Mouse (Mus musculus) bone marrow, adult 2 months (tissue): ENCODE results near the gene Gadd45b. TPM values are rescaled to one million over a fixed set of nuclear protein-coding genes. Genes with fewer than 3 reads are reported as not detected.

ENCODE experiments used
- H3K27ac ChIP-seq: fragments of 200-500 bp; 2 replicates; pipeline ENCODE4 v1.5.1; 2012; ENCODE audit warnings: low read depth, mild to moderate bottlenecking, control low read depth, inconsistent platforms, low read length; ENCODE audit not compliant: control insufficient read depth, poor library complexity, insufficient read depth
- H3K4me1 ChIP-seq: fragments of 200-500 bp; 2 replicates; pipeline ENCODE4 v1.6.1; 2011; ENCODE audit warnings: low read length; ENCODE audit not compliant: control insufficient read depth, insufficient read depth
- H3K4me3 ChIP-seq: fragments of 200-500 bp; replicated peaks from 2 replicates; pipeline ENCODE3; 2011; ENCODE audit warnings: mild to moderate bottlenecking, low read depth, low read length, control low read depth; ENCODE audit not compliant: control insufficient read depth
- CTCF ChIP-seq: fragments of 200-500 bp; IDR thresholded peaks from 2 replicates; pipeline ENCODE4 v1.5.1; 2011; ENCODE audit warnings: low read length, control low read depth; ENCODE audit not compliant: control insufficient read depth, insufficient read depth
- POLR2A ChIP-seq: fragments of 200-500 bp; IDR thresholded peaks from 2 replicates; pipeline ENCODE4 v1.6.1; 2011; ENCODE audit warnings: low read depth, mild to moderate bottlenecking, control low read depth, low read length, borderline replicate concordance; ENCODE audit not compliant: control insufficient read depth
- WGBS: fragments of 180-500 bp; shearing (Covaris S2); methylation state at CpG from one replicate; pipeline ENCODE4 v1.1.7; 2018; 5-methylcytosine and 5-hydroxymethylcytosine counted together
- polyA plus RNA-seq: library from polyadenylated mRNA; stranded (reverse); fragments of >200 nt; gene quantifications from 2 replicates; pipeline ENCODE4 v1.2.4, GENCODE M21; 2011; ENCODE audit warnings: low replicate concordance; ENCODE audit not compliant: missing spikeins, insufficient read depth, insufficient read length

Gadd45b gene
- polyA plus RNA-seq, 1 experiment, result 17.9 TPM

- WGBS, result under 1% methylated on average over 48 of the region's 48 CpGs
- Histone ChIP-seq H3K4me1 (peaks cover 3% of the 10 kb centered on the region; the same call in 1 of the 2 replicates), H3K27ac (peak overlapping the region; percentile 82), H3K4me3 (peak overlapping the region; percentile 58)
- 0 out of 2 replicates have a peak, but pooled peaks have one; percentile 29 for TF ChIP-seq POLR2A
- TF ChIP-seq CTCF, result peak; percentile 95
Measured at GRCm38 (mm10) chr10:80928586-80929298, 1.1 kb upstream of the Gadd45b start.

DNA sequence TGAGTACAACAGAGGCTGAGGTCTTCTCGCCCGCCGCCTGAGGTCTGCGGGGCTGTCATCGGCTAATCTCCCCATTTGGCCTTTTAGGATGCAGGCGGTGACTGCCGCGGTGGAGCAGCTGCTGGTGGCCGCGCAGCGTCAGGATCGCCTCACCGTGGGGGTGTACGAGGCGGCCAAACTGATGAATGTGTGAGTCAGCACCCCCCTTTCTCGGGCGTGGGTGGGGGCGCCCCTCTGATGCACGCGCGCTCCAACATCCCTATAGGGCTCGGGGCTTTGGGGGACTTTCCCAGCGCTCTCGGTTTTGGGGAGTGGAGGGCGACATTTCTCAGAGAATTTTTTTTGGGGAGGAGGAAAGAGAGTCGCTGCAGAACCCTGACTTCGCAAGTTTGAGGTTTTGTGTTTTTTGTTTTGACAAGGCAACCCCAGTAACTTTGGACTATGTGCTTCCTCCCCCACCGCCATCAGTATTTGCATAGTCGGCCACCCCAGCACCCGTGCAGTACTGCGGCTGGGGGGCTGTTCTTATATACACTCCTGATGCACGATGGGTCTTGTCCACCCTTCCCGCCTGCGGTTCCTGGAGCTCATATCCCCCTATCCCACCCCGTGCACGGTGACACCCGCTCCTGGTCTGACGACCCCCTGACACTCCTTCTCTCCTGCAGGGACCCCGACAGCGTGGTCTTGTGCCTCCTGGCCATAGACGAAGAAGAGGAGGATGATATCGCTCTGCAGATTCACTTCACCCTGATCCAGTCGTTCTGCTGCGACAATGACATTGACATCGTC is 684 bp downstream of the Gadd45b start:
- peak overlapping the region; percentile 14 for H3K27ac ChIP-seq
- peaks cover 9% of the 10 kb centered on the region for H3K4me1 ChIP-seq
- 1% methylated on average over 45 of the region's 45 CpGs for WGBS
- TF ChIP-seq CTCF (no peak), POLR2A (no peak)
- H3K4me3 ChIP-seq, result peak overlapping the region; percentile 74

DNA sequence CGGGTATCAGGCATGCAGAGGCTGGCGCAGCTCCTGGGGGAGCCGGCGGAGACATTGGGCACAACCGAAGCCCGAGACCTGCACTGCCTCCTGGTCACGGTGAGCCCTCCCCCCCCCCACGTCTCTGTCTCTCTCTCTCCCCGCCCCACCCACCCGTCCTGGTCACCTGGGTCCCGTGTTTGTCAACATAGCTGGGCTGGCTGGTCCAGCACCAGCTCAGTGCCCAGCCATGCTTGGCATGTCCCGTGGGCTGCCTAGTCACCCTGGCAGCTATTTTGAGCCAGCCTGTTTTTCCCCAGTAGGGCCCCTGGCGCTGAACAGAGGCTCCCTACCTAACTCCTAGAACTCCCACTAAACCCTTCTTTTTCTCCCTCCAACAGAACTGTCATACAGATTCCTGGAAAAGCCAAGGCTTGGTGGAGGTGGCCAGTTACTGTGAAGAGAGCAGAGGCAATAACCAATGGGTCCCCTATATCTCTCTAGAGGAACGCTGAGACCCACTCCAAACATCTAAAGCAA is 1.3 kb downstream of the Gadd45b start:
- TF ChIP-seq POLR2A (0 out of 2 replicates have a peak, but pooled peaks have one; percentile 5), CTCF (no peak)
- Histone ChIP-seq H3K4me1 (peaks cover 9% of the 10 kb centered on the region), H3K27ac (no peak overlapping the region), H3K4me3 (peak overlapping the region; percentile 74)
- 8% methylated on average over 14 of the region's 14 CpGs for WGBS

GRCm38 (mm10) chr10:80931695-80932094 is 1.8 kb downstream of the Gadd45b start:
- H3K4me1 ChIP-seq, result peaks cover 9% of the 10 kb centered on the region
- H3K27ac ChIP-seq, result no peak overlapping the region
- TF ChIP-seq CTCF (no peak), POLR2A (no peak)
- peak overlapping the region; percentile 26 for H3K4me3 ChIP-seq
- 14% methylated on average over 26 of the region's 26 CpGs for WGBS

DNA sequence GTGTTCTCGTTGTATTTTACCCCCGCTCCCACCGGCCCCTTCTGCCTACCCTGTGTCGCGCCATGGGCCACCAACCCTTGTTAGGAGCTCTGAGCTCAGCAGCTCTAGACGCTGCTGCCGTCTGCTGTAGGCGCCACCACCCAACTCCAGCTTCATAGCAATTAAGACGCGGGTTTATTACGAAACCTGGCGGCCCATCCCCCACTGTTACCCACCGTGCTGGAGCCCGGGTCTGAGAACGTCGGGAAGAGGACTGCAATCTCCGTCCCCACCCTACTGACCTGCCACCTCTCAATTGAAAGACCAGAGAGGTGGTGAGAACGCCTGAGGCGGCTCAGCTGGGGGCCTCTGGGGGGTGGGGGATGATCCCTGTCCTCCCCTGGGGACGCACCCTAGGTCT is 2.3 kb downstream of the Gadd45b start:
- Histone ChIP-seq H3K4me1 (peaks cover 11% of the 10 kb centered on the region), H3K4me3 (peak overlapping the region; percentile 48), H3K27ac (peak overlapping the region; percentile 55)
- WGBS, result 3% methylated on average over 20 of the region's 20 CpGs
- TF ChIP-seq POLR2A (no peak), CTCF (no peak)

GRCm38 (mm10) chr10:80932700-80933420 is 3.0 kb downstream of the Gadd45b start:
- Histone ChIP-seq H3K4me1 (peaks cover 12% of the 10 kb centered on the region), H3K27ac (peak overlapping the region; percentile 55), H3K4me3 (peak overlapping the region; percentile 77)
- WGBS, result 2% methylated on average over 17 of the region's 17 CpGs
- TF ChIP-seq CTCF (no peak), POLR2A (no peak)

GRCm38 (mm10) chr10:80933421-80933979 is 3.6 kb downstream of the Gadd45b start:
- peak overlapping the region; percentile 55 for H3K27ac ChIP-seq
- peak overlapping the region; percentile 77 for H3K4me3 ChIP-seq
- TF ChIP-seq POLR2A (peak; percentile 44; the same call in 1 of the 2 replicates), CTCF (no peak)
- H3K4me1 ChIP-seq, result peaks cover 13% of the 10 kb centered on the region
- 0% methylated on average over 21 of the region's 21 CpGs for WGBS
